Mouse (Mus musculus) kidney, adult 18-20 months (tissue): Measurements from ENCODE around the gene Gm17490.
A peak's percentile ranks its signal among the peaks of the same experiment; 100 is the strongest.

Experiments used
- DNase-seq: peaks from one replicate; pipeline ENCODE4 v3.0.0; 2021

The Gm17490 gene

GRCm38 (mm10) chr2:11625890-11626289 is at the start of gene Gm17490:
Gm17490 (minus strand) TSS chr2:11626264.
- DNase-seq: no peak

- DNase-seq: no peak
Observed at GRCm38 (mm10) chr2:11672144-11672543, 46.1 kb upstream of the Gm17490 start.

- DNase-seq: peak; percentile 40
Observed at GRCm38 (mm10) chr2:11665326-11665725, 39.3 kb upstream of the Gm17490 start.

- peak; percentile 41 for DNase-seq
Observed at GRCm38 (mm10) chr2:11664806-11665205, 38.7 kb upstream of the Gm17490 start.

- DNase-seq: peak; percentile 45
Observed at GRCm38 (mm10) chr2:11664367-11664766, 38.3 kb upstream of the Gm17490 start.

- DNase-seq: peak; percentile 85
Observed at GRCm38 (mm10) chr2:11663961-11664360, 37.9 kb upstream of the Gm17490 start.

- no peak for DNase-seq
Observed at GRCm38 (mm10) chr2:11662907-11663230, 36.8 kb upstream of the Gm17490 start.

- DNase-seq: no peak
Observed at GRCm38 (mm10) chr2:11662143-11662906, 36.3 kb upstream of the Gm17490 start.

- no peak for DNase-seq
Observed at GRCm38 (mm10) chr2:11659263-11659662, 33.2 kb upstream of the Gm17490 start.

GRCm38 (mm10) chr2:11657581-11657980 is 31.5 kb upstream of the Gm17490 start:
- DNase-seq: no peak

GRCm38 (mm10) chr2:11654990-11655931 is 29.2 kb upstream of the Gm17490 start:
- DNase-seq: no peak

DNA sequence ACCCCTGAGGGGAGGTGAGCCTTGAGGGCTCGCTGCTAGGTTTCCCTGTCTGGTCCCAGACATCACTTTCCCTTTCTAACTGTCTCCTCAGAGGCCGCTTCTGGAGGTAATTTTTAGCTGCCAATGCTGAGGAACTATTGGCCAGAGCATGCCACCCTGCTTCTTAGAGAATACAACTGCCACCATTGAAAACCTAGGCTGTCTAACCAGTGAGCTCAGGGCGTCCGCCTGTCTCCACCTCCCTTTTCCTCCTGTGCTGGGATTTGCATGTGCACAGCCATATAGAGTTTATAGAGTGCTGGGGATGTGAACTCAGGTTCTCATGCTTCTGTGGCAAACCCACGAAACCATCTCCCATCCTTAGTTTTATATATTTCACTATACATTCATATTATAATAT is 27.7 kb upstream of the Gm17490 start:
- no peak for DNase-seq

GRCm38 (mm10) chr2:11653330-11653729 is 27.3 kb upstream of the Gm17490 start:
- no peak for DNase-seq

GRCm38 (mm10) chr2:11652780-11653179 is 26.7 kb upstream of the Gm17490 start:
- DNase-seq: no peak

- DNase-seq: no peak
Observed at GRCm38 (mm10) chr2:11652196-11652595, 26.1 kb upstream of the Gm17490 start.

- no peak for DNase-seq
Observed at GRCm38 (mm10) chr2:11651476-11651875, 25.4 kb upstream of the Gm17490 start.

DNA sequence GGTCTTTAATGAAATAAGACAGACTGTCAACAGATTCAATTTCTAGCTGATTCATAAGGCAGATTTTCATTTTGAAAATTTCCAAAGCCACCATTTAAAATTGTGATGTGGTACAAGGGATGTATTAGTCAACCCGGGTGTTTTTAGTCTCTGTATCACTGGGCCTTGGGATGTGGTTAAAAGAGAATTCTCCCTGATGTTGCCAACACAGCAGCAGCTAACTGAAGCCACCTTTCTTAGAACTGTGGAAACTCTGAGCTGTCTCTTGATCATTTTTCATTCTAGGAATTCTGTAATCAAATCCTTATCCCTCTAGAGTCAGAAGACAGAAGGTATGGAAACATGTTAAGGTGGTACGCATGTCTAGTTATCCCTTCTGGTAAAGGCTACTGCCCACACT is 19.2 kb upstream of the Gm17490 start:
- no peak for DNase-seq

DNA sequence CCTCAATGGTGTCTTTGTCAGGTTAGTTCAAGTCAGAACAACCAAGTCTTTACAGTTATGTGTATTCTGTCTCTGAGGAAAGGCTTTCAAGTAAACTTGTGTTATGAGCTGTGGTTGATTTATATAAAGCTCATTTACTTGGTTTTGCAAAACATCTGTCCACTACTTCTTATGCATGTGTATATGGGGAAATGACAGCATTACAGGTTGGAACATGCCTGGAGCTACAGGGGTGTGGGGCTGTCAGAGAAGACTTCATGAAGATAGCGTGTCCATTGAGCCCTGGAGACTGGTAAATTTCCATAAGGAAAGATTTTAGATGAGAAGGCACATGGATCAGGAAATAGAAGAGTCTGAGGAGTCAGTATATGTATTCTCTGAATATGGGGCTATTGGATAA is 18.0 kb upstream of the Gm17490 start:
- no peak for DNase-seq

DNA sequence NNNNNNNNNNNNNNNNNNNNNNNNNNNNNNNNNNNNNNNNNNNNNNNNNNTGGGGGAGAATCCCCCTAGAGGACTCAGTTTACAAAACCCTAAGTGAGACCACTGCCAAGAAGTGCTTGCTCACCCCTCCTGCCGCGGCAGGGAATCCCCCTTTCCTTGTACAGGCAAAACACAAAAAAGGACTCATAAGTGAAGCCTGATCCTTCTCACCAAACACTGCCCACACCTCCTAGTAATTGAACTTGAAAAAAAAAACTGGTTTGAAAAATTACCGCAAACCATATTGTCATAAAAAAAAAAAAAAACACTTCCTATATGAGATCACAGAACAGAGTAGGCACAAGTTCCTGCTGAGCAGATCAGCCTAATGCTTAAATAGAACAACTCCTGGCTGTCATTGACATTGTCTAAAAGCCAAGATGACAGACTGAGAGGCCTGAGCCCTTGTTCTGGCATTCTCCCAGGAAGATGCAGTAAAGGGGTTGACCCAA is 16.4 kb upstream of the Gm17490 start, which contains the start of gene Il2ra:
TSS of gene Il2ra (plus strand) at position 357 of the 491 bp plus-strand sequence.
- no peak for DNase-seq

GRCm38 (mm10) chr2:11637115-11637514 is 11.1 kb upstream of the Gm17490 start:
- no peak for DNase-seq

DNA sequence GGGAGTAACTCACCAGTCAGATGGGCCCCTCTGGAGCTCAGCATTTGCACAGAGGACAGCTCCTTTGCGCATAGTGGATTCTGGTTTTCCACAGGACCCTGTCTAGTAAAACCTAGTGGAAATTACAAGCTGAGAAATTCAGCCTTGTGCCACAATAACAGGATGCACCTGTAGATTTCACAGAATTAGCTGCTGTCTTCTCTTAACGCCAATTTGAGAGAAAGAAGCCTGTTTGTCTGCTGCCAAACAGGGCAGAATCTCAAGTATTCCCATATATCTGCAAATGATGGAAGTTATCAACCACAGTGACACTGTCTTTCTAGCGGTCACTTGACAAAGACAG is 10.0 kb upstream of the Gm17490 start:
- DNase-seq: no peak

DNA sequence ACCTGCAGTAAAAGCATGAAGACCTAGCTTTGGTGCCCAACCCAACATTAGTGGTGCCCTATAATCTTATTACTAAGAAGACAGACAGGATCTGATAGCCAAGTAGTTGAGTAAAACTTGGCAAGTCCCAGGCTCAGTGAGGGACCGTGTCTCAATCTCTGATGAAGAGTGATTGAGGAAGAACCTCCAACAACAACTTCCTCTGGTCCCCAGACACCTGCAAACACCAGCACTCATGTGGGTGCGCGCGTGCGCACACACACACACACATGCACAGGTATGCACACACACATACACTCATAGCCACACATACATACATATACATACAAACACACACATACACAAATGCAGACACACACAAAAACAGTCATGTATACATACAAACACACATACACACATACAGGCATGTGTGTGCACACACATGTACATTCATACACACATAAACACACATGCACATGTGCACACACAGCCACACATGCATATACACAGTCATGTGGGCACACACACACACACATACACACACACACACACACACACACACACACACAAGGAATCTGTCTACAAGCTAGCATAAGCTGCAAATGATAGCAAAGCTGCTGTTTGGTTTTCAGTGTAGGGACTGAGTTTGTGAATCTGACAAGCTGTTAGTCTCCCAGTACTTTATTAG is 9.5 kb upstream of the Gm17490 start:
- no peak for DNase-seq

DNA sequence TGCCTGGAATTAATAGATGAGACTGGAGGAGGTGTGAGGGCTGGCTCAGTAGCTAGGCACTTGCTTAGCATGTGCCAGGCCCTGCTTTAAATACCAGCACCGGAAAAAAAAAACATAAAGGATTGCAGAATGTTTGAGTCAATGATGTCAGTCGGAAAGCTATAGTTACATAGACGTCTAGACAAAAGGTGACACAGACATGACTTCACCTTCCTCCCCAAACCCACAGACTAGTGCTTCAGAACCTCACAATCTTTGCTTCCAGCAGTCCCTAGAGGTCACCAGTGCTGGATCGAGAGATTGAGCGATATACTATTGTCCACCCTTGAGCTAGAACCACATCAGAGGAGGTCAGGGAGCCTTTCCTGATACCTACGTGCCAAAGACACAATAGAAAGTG is 9.0 kb upstream of the Gm17490 start:
- DNase-seq: no peak
